ENCODE assay signal across 16 mouse cellular contexts in genomic region chr2:102331932-102332331, GRCm38 (mm10).
"Had no signal": no experiment of that assay in that cellular context is flagged by ENCODE, and none has a peak within 500 bp of the region (broad histone marks: within the 10 kb centered on the region; RNA-seq: fewer than 3 reads in every experiment).

No protein-coding gene starts in this region.

- H3K4me1 ChIP-seq: stomach, embryonic 15.5 days had no signal

- H3K27ac ChIP-seq: neural tube, embryonic 13.5 days; neural tube, embryonic 15.5 days; stomach, embryonic 15.5 days; stomach, postnatal 0 days had no signal

- H3K9me3 ChIP-seq: neural tube, embryonic 13.5 days; neural tube, embryonic 15.5 days; stomach, embryonic 15.5 days had no signal

- H3K9ac ChIP-seq: neural tube, embryonic 13.5 days; neural tube, embryonic 15.5 days; stomach, embryonic 15.5 days had no signal

- H3K4me3 ChIP-seq: neural tube, embryonic 13.5 days; neural tube, embryonic 15.5 days; stomach, embryonic 15.5 days had no signal

- DNase-seq: retina, postnatal 1 day; right cerebral cortex, adult 18-20 months; right cerebral cortex, postnatal 14 days; right cerebral cortex, postnatal 25 days; right cerebral cortex, postnatal 4 days; spleen, adult 18-20 months; thymus, adult 18-20 months; thymus, adult 2 months; thymus, postnatal 14 days; thymus, postnatal 25 days; thymus, postnatal 36 days; thymus, postnatal 4 days had no signal

- H3K36me3 ChIP-seq: neural tube, embryonic 13.5 days; neural tube, embryonic 15.5 days; stomach, embryonic 15.5 days had no signal

- H3K27me3 ChIP-seq: neural tube, embryonic 13.5 days; neural tube, embryonic 15.5 days; stomach, embryonic 15.5 days had no signal

- H3K4me2 ChIP-seq: neural tube, embryonic 13.5 days; neural tube, embryonic 15.5 days; stomach, embryonic 15.5 days had no signal
